Mouse (Mus musculus) fat pad, adult 2 months (tissue): Measurements from ENCODE around the gene Scn1b.

ENCODE experiments used
- DNase-seq: peaks from one replicate; pipeline ENCODE4 v3.0.0-alpha.2; 2011; ENCODE audit warnings: low read depth, low spot score; ENCODE audit errors: extremely low read depth

Gene Scn1b

GRCm38 (mm10) chr7:31088206-31088605 is 38.6 kb downstream of the Scn1b start:
- no peak for DNase-seq

GRCm38 (mm10) chr7:31087262-31087661 is 39.5 kb downstream of the Scn1b start:
- no peak for DNase-seq

GRCm38 (mm10) chr7:31086175-31086755 is 40.5 kb downstream of the Scn1b start:
- no peak for DNase-seq

GRCm38 (mm10) chr7:31085171-31085570 is 41.6 kb downstream of the Scn1b start:
- no peak for DNase-seq

GRCm38 (mm10) chr7:31084140-31084539 is 42.7 kb downstream of the Scn1b start:
- no peak for DNase-seq

GRCm38 (mm10) chr7:31082831-31083588 is 43.8 kb downstream of the Scn1b start:
- no peak for DNase-seq

- DNase-seq, result no peak
These were observed 44.7 kb downstream of the Scn1b start for GRCm38 (mm10) chr7:31082106-31082505.

- DNase-seq, result no peak
These were observed 45.7 kb downstream of the Scn1b start for GRCm38 (mm10) chr7:31081106-31081505.

- no peak for DNase-seq
These were observed 46.2 kb downstream of the Scn1b start for GRCm38 (mm10) chr7:31080611-31081010.

GRCm38 (mm10) chr7:31079670-31080069 is 47.1 kb downstream of the Scn1b start:
- no peak for DNase-seq

- no peak for DNase-seq
These were observed 48.8 kb downstream of the Scn1b start for GRCm38 (mm10) chr7:31077885-31078445.

GRCm38 (mm10) chr7:31077470-31077869 is 49.3 kb downstream of the Scn1b start:
- no peak for DNase-seq

- no peak for DNase-seq
These were observed 50.3 kb downstream of the Scn1b start, which contains the start of gene Fxyd3 for GRCm38 (mm10) chr7:31076492-31076891. Gene Fxyd3 (minus strand): TSS chr7:31076704.

GRCm38 (mm10) chr7:31074713-31075069 is 52.1 kb downstream of the Scn1b start:
- DNase-seq, result no peak

GRCm38 (mm10) chr7:31074061-31074712 is 52.6 kb downstream of the Scn1b start:
- peak; percentile 88 for DNase-seq

- DNase-seq, result no peak
These were observed 53.3 kb downstream of the Scn1b start for GRCm38 (mm10) chr7:31073546-31073945.

GRCm38 (mm10) chr7:31072326-31072725 is 54.5 kb downstream of the Scn1b start:
- DNase-seq, result no peak

- no peak for DNase-seq
These were observed 56.5 kb downstream of the Scn1b start for GRCm38 (mm10) chr7:31070324-31070723.

GRCm38 (mm10) chr7:31069491-31069890 is 57.3 kb downstream of the Scn1b start:
- no peak for DNase-seq

GRCm38 (mm10) chr7:31067836-31068235 is 59.0 kb downstream of the Scn1b start:
- DNase-seq, result no peak
